Mouse (Mus musculus): ENCODE data around the gene Senp2. TPM values are rescaled to one million over a fixed set of nuclear protein-coding genes. Genes with fewer than 3 reads are reported as not detected.

The Senp2 gene
- total and polyA plus RNA-seq, 3 experiments: 31.7 to 54.7 TPM; not detected in 1

DNA sequence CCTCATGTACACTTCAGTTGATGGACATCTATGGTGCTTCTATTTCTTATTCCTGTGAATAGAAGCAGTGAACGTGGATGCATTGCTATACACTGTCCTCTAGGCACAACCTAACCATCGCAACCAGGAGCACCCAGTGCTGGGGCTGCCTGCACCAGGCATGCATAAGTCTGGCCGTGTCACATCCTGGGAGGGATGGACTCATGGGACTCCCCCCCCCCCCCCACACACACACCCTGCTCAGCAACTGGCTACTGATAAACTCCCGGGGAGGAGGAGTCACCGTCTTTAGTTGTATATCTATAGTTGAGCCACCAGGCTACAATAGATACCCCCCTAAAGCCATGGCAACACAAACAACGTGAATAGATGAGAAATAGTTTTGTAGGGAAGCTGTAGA lies 48.2 kb downstream of the Senp2 start:
- H3K9ac ChIP-seq (ENCODE audit: control insufficient read depth, low read depth, low read length, poor library complexity, severe bottlenecking): no peak overlapping the region
- H3K27me3 ChIP-seq (ENCODE audit: control insufficient read depth in 1 of 2, insufficient read depth in 2 of 2, low read length in 2 of 2): no peaks in the 10 kb centered on the region
- H3K4me3 ChIP-seq (ENCODE audit: control insufficient read depth in 1 of 2, insufficient read depth in 1 of 2, low read depth in 2 of 2, low read length in 2 of 2): no peak overlapping the region
- H3K36me3 ChIP-seq (ENCODE audit: control insufficient read depth in 1 of 2, insufficient read depth in 2 of 2, low read length in 2 of 2): peaks cover 0 to 7% of the 10 kb centered on the region in 2 experiments; a peak in 1 of 4 replicates
- DNase-seq (ENCODE audit: low read depth, low spot score): peak; percentile 81
- no peaks in the 10 kb centered on the region for H3K9me3 ChIP-seq (replicated peaks; ENCODE audit: insufficient read depth, low read length)
- no peaks in the 10 kb centered on the region for H3K79me2 ChIP-seq (ENCODE audit: control insufficient read depth, insufficient read depth, low read length, poor library complexity)
- H3K27ac ChIP-seq (ENCODE audit: control insufficient read depth, low read depth, low read length): no peak overlapping the region
- TF ChIP-seq KAT2A (conservative IDR thresholded peaks at IDR 0.05; ENCODE audit: low read depth, low read length) (no peak), GATA1 (IDR thresholded peaks at IDR 0.05; ENCODE audit: low read depth, low read length) (peak; percentile 30; the same call in 1 of the 2 replicates), ZC3H11A (IDR thresholded peaks at IDR 0.05; ENCODE audit: low read depth, low read length) (no peak), TCF12 (IDR thresholded peaks at IDR 0.05; ENCODE audit: low read depth, low read length) (0 out of 2 replicates have a peak, but pooled peaks have one; percentile 16), CHD1 (IDR thresholded peaks at IDR 0.05; ENCODE audit: low read depth, low read length) (no peak), ZMIZ1 (IDR thresholded peaks at IDR 0.05; ENCODE audit: low read depth, low read length) (no peak), EP300 (IDR thresholded peaks at IDR 0.05; ENCODE audit: low read depth in 1 of 2, low read length in 2 of 2) (peak in 1 of 2 experiments; percentile 39; a peak in 1 of 4 replicates), MXI1 (IDR thresholded peaks at IDR 0.05; ENCODE audit: low read depth, low read length) (no peak), RCOR1 (IDR thresholded peaks at IDR 0.05; ENCODE audit: low read depth, low read length) (no peak), USF1 (IDR thresholded peaks at IDR 0.05; ENCODE audit: low read depth, low read length) (no peak), MAX (IDR thresholded peaks at IDR 0.05; ENCODE audit: low read length) (no peak), SIN3A (IDR thresholded peaks at IDR 0.05; ENCODE audit: low read length) (peak; percentile 19; the same call in 1 of the 2 replicates), JUND (IDR thresholded peaks at IDR 0.05; ENCODE audit: low read depth, low read length) (no peak), TAL1 (IDR thresholded peaks at IDR 0.05; ENCODE audit: low read length) (peak; percentile 13; the same call in 1 of the 2 replicates), POLR2A (IDR thresholded peaks at IDR 0.05; ENCODE audit: control insufficient read depth in 1 of 2, insufficient read depth in 1 of 2, low read depth in 1 of 2, low read length in 2 of 2, poor library complexity in 1 of 2) (no peak), MAZ (IDR thresholded peaks at IDR 0.05; ENCODE audit: low read depth, low read length) (no peak)
- H3K4me1 ChIP-seq (ENCODE audit: control insufficient read depth in 1 of 2, insufficient read depth in 2 of 2, low read length in 2 of 2): peaks cover 2 to 8% of the 10 kb centered on the region in 2 experiments; a peak in 3 of 4 replicates

DNA sequence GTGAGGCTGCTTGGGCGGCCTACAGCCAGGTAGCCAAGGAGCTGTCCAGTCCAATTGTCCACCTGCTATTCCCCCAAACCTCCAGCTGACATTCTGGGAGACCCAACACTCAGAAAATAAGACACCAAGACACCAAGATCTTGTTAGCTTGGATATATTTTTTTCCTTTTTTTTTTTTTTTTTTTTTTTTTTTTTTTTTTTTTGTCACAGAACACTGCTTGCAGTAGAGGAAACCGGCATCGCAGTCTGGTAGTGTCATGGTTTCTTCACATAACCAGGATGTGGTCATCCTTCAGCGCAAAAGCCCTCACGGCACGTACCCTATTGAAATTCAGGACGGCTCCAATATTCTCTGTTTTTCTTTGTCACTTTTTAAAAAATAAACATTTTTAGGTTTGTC lies 49.6 kb downstream of the Senp2 start:
- H3K27me3 ChIP-seq (ENCODE audit: control insufficient read depth in 1 of 2, insufficient read depth in 2 of 2, low read length in 2 of 2): no peaks in the 10 kb centered on the region
- H3K9ac ChIP-seq (ENCODE audit: control insufficient read depth, low read depth, low read length, poor library complexity, severe bottlenecking): no peak overlapping the region
- H3K27ac ChIP-seq (ENCODE audit: control insufficient read depth, low read depth, low read length): no peak overlapping the region
- H3K36me3 ChIP-seq (ENCODE audit: control insufficient read depth in 1 of 2, insufficient read depth in 2 of 2, low read length in 2 of 2): peaks cover 0 to 7% of the 10 kb centered on the region in 2 experiments; a peak in 1 of 4 replicates
- no peak for TF ChIP-seq EP300 (IDR thresholded peaks at IDR 0.05; ENCODE audit: low read depth in 1 of 2, low read length in 2 of 2)
- peak; percentile 62 for TF ChIP-seq ZNF384 (IDR thresholded peaks at IDR 0.05; ENCODE audit: low read depth, low read length)
- H3K4me3 ChIP-seq (ENCODE audit: control insufficient read depth in 1 of 2, insufficient read depth in 1 of 2, low read depth in 2 of 2, low read length in 2 of 2): no peak overlapping the region
- H3K9me3 ChIP-seq (replicated peaks; ENCODE audit: insufficient read depth, low read length): no peaks in the 10 kb centered on the region
- no peak for DNase-seq (ENCODE audit: low read depth, low spot score)
- peaks cover 2 to 10% of the 10 kb centered on the region in 2 experiments; a peak in 3 of 4 replicates for H3K4me1 ChIP-seq (ENCODE audit: control insufficient read depth in 1 of 2, insufficient read depth in 2 of 2, low read length in 2 of 2)
- no peaks in the 10 kb centered on the region for H3K79me2 ChIP-seq (ENCODE audit: control insufficient read depth, insufficient read depth, low read length, poor library complexity)
